Mouse (Mus musculus): ENCODE data around the gene Bicral.

DNA sequence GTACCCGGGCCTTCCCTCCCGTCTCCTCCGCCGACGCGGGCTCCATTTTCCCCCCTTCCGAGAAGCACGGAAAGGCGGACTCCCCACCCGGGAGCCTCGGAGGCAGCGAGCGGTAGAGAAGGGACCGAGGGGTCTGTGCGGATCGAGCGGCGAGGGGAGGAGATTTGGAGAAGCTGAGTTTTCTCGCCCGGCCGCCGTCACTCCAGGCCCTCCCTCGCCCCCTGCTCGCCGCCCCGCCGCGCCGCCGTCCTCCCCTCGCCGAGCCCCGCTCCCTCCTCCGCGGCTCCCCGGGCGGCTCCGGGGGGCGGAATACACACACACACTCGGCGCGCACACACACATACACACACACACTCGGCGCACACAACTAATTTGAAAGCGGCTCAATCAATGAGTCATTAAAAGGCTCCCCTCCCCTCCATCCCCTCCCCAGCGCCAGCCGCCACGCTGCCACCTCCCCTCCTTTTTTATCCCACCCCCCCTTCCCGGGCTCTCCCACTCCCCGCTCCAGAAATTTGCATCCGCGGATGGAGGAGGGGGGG, 850 bp downstream of the Bicral start:
- TF ChIP-seq CTCF (IDR thresholded peaks at IDR 0.05; ENCODE audit: extremely low read depth, insufficient read depth, insufficient read length, insufficient replicate concordance) = no peak
- TF ChIP-seq POLR2A (IDR thresholded peaks at IDR 0.05; ENCODE audit: low read depth, low read length) = peak; percentile 26
